Mouse (Mus musculus): ENCODE measurements around the gene Art2b. TPM values are rescaled to one million over a fixed set of nuclear protein-coding genes. Genes with fewer than 3 reads are reported as not detected.
"Not testable (repeated sequence)": the region's sequence is repeated elsewhere in the genome, so short reads cannot be mapped to it uniquely, and the experiment has no call there.

Gene Art2b
- not detected for total RNA-seq (2021)
- long read RNA-seq, experiment 1: 0 reads
- long read RNA-seq, experiment 2: 0 reads

DNA sequence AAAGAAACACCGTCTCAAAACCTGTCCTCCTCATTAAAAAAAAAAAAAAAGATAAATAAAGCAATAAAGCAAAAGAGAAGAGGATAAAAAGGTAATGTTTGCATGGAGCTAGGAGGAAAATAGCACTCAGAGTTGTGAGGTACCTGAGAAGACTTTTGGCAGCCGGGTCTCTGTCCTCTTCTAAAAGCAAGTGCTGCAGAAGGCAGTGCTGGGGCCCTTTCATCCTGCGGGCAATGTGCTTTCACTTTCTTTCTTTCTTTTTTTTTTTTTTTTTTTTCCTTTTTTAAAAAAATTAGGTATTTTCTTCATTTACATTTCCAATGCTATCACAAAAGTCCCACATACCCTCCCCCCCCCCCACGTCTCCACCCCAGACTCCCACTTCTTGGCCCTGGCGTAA lies at the start of gene Art2b:
TSS of gene Art2b (minus strand) at position 193 of the 400 bp plus-strand sequence.
- intact Hi-C loops (cut with DNase I): no loop called here
- no peak for DNase-seq

DNA sequence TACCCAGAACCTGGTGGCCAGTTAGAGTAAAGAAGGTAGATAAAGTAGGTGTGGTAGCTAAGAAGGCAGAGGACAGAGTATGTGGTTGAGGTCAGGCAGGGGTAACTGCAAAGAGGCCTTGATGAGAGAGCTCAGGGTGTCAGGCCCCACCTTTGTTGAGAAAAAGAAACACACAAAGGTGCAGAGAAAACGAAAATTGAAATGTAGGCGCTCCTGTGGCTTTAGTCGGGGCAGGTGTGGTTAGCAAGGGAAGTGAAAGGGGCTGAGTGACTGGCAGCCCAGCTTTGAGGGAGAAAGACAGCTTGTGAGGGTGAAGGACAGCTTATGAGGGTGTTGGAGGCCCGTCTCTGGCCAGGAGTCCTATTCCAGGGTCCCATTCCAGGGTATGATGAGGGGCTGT lies 49.1 kb upstream of the Art2b start:
- no peak for DNase-seq
- intact Hi-C loops (cut with DNase I): no loop called here

DNA sequence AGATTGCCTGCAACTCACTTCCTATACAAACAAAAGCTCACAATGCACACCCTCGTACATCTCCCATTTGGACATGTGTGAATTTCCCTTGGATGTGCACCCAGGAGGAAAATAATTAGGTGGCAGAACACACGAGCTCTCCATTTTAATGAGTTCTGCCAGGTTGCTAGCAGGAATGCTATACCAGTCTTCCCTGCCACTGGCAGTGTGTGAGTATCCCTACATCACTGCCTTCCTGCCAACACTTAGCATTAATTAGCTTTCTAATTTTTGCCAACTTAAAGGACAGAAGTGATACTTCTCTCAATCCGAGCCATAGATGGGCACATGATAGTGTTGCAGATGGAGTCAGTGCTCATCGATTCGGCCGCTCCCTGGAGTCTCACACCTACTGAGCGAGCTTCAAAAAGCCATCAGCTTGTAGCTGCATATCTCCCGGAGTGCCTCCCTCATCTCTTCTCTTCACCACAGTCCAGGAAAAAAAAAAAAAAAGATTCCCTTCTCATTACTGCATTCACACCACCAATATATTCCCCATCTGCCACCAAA lies 48.3 kb upstream of the Art2b start:
- intact Hi-C loops (cut with DNase I): no loop called here
- no peak for DNase-seq

DNA sequence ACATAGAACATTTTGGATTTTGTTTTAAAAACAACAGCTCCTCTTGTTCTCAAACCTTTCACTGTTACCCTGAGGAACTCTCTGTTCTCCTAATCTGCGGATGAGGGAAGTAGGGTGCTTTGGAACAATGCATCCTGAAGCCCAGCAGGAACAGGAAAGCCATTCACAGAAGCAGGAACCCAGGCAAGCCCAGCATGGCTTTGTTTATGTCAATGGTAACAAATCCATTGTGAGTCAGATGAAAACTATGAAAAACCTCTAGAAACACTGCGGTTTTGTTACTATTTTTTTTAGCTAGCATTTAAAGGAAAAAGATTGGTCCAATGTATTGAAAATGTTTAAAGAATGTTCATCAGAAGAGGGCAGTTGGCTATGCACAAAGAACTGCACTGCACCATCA lies 43.1 kb upstream of the Art2b start:
- DNase-seq: no peak
- intact Hi-C loops (cut with DNase I): no loop called here

DNA sequence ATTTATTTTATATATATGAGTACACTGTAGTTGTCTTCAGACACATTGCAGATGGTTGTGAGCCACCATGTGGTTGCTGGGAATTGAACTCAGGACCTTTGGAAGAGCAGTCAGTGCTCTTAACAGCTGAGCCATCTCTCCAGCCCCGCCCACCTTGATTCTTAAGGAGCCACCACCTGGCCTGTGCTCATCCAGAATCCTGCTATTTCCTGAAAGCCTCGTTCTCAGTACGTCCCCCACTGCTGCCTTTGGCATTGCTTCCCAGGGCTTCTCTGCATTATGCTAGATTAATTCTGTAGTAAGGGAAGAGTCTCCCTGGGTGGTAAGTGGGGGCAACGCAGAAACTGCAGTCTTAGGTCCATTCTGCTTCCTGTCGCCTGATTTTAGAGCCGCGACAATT lies 41.8 kb upstream of the Art2b start:
- intact Hi-C loops (cut with DNase I): not testable (repeated sequence)

DNA sequence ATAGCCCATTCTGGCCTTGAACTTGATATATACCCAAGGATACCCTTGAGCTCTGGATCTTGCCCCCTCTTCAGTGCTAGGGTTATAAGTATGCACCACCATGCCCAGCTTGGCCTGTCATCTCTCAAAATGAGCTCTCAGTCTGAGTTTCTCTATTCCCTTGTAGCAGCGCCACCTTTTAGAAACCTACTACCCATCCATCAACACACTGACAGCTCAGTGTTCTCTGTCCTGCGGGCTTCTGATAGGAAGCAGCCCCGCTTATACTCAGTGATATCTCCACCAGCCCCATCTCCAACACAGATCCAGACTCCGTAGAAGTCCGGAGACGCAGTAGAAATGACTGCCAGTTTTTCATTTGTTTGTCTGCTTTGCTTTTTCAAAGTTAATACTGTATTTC lies 38.9 kb upstream of the Art2b start:
- DNase-seq: no peak
- intact Hi-C loops (cut with DNase I): loop anchor here (5.0 kb wide), 1 partner anchor 212 kb away; the partner anchor contains the start of gene Gm45837

More for the DNA sequence above, 41.8 kb upstream of the Art2b start:
- not testable (repeated sequence) for DNase-seq

DNA sequence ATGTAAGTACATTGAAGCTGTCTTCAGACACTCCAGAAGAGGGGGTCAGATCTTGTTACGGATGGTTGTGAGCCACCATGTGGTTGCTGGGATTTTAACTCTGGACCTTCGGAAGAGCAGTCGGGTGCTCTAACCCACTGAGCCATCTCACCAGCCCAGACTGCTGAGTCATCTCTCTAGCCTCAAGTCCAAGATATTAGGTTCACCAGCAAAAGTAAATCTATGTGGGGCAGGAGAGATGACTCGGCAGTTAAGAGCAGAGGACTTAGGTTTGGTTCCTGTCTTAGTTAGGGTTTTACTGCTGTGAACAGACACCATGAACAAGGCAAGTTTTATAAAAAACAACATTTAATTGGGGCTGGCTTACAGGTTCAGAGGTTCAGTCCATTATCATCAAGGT lies 36.5 kb upstream of the Art2b start:
- not testable (repeated sequence) for DNase-seq
- intact Hi-C loops (cut with DNase I): loop anchor here (5.0 kb wide), 1 partner anchor 210 kb away; the partner anchor contains the start of gene Gm45837

DNA sequence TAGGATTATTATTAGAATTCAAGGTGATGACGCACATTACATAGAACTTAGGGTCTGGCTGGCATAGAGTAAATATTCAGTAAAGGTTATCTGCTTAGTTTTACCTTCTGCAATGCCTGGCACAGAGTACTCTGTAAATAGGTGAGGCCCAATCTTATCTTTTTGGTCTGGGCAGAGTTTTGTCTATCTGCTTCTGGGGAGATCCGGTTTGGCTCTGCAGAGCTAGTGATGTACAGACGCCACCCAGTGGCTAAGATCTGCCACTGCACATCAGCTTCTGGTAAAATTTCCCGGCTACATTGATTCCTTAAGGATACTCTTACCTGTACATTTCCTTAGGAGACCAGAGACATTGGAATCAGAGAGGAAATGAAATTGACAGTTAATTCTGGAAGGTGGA lies 35.0 kb upstream of the Art2b start:
- DNase-seq: no peak
- intact Hi-C loops (cut with DNase I): loop anchor here (5.0 kb wide), 1 partner anchor 208 kb away; the partner anchor contains the start of gene Gm45837

DNA sequence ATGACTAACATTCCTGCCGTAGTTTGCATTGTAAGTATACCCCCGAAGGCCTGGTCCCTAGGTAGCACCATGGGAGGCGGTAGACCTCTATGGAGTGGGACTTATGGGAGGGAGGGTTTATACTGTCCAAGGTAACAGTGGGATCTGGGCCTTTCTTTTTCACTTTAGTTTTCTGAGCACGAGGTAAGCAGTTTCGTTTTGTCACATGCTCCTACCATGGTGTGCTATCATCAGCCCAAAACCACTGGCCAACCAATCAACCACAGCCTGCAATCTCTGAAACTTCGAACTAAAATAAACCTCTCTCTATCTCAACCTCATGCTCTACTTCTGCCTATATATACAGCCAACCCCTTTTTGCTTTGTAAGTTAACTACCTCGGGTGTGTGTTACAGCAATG lies 32.9 kb upstream of the Art2b start:
- intact Hi-C loops (cut with DNase I): loop anchor here (5.0 kb wide), 1 partner anchor 191 kb away; no protein-coding TSS in a partner anchor
- DNase-seq: no peak

DNA sequence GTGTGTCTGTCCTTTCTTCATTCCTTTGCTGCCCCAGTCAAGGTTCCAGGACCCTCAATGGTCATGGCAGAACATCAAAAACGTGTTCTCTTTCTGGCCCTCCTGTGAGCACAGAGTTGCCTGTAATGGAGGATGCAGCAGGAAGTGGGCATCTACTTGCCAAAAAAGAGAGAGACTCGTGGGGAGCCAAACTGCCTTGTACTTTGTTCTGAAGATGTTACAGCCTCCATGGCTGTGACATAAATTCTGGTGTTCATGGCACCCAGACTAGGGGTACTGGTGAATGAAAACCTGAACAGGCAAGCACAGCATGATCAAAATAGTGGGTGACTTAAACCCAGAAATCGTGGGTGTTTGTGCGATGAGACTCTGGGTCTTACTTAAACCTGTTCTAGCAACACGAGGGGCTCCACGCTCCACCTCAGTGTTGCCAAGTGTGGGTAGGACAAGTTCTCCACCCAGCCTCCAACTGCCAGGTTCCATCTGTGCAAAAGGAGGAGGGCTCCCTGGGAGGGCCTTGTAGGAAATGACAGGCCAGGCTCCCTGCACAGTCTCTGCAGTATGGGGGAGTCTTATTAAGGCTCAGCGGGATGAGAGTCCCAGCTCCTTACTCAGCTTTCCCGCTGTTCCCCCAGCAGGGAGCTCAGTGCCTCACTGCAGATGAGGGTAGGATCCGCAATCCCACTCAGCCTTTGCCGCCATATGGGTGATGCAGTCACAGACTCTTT lies 32.2 kb upstream of the Art2b start:
- intact Hi-C loops (cut with DNase I): loop anchor here (5.0 kb wide), 1 partner anchor 190 kb away; no protein-coding TSS in a partner anchor
- DNase-seq: no peak

DNA sequence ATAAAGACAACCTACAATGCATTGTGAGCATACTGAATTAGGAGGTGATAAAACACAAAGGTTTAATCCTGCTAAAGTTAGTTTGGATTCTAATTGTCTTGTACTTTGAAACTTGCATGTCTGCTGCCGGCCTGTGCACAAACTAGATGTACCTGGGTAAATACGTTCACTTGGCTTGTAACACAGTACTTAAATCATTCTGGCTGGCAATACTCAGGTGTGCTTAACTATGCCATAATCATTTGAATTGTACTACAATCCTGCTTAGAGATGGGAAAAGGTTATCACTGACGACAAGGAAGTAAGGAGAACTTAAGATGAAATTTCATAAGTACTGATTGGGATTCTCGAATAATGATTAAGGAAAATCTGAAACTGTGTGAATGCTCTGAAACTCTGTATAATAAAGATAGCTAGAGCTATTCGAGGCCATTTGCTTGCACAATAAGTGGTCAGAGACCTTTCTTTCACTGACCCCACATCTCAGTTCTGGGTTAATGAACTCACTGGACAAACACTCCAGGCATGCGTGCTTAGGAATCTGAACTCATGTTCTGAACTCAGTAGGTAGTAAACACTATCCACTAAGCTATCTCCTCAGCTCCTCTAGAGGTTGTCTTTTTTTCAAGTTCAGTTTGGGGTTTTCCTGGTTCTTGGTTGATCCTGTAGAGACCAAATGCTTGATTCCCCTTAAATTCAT lies 30.9 kb upstream of the Art2b start:
- no peak for DNase-seq
- intact Hi-C loops (cut with DNase I): loop anchor here (5.0 kb wide), 1 partner anchor 189 kb away; no protein-coding TSS in a partner anchor

DNA sequence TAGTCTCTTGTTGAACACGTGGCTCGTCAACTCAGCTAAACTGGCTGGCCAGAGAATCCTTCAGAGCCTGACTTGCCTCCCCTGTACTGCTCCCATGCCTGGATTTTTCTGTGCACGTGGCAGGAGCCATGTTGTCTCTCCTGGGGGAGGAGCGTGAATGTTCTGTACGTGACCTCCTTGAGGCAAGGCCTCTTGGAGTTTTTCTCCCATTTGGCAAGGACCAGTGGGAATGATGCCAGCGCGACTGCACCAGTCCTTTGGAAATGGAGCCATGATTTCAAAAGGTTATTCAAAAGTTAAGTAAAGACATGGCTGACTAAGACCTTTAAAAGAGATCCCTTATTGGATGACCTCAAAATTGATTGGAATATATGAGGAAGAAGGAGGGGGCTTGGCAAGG lies 30.0 kb upstream of the Art2b start:
- no peak for DNase-seq
- intact Hi-C loops (cut with DNase I): loop anchor here (5.0 kb wide), 1 partner anchor 188 kb away; no protein-coding TSS in a partner anchor

DNA sequence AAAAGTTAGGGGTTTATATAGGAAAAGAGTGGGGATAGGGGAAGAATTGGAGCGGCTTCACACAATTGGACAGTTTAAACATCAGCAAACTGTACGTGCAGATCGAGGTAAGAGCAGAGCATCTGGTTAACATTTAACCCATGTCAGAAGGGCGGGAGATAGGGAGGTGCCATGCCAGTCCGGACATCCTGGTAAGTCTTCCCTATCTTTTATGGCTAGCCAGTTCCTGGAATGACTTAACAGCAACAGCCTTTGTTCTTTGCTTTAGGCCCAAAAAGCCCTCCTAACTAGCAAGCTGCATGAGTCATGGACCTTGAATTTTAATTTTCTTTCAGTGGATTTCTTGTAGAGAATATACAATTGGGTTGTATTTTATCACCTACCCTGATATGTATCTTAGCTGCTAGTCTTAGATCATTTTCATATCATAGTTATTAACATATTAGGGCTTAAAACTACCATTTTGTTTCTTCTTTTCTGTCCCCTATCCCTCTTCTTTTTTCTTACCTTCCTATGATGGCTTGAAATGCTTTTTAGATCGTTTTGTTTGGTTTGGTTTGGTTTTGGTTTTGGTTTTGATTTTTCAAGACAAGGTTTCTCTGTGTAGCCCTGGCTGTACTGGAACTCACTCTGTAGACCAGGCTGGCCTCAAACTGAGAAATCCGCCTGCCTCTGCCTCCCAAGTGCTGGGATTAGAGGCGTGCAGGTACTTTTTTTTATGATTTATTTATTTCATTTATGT lies 27.6 kb upstream of the Art2b start:
- intact Hi-C loops (cut with DNase I); DNase-seq: not testable (repeated sequence)

DNA sequence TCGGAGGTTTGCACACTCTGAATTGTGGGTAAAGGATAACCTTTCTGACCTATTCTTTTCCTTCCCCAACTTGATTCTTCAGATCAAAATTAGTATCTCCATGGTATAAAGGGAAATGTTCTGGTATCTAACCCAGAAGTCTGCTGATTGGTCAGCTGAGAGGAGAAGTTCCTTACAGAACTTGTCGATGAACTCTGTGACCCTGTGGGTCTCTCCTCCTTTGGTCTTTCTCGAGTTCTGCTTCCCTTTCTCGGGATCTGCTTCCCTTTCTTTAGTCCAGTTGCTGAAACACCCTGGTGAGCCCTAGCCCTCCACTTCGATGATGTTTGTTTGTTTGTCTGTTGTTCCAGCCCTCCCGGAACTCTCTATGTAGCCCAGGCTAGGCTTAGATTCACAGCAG lies 22.4 kb upstream of the Art2b start:
- intact Hi-C loops (cut with DNase I): no loop called here
- DNase-seq: no peak

DNA sequence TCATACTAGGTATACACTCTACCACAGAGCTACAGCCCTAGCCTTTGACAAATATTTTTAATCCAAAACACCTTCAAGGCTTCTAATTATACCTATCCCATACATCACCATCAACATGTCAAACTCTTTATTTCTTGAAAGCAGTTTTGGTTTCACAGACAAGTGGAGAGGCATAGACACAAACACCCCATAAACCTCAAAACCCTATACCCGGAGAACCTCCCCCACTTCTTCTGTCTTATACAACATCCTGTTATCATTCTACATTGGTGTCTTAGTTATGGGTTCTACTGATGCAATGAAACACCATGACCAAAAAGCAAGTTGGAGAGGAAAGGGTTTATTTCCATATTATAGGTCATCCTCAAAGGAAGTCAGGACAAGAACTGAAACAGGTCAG lies 15.0 kb upstream of the Art2b start:
- DNase-seq: no peak
- intact Hi-C loops (cut with DNase I): no loop called here

DNA sequence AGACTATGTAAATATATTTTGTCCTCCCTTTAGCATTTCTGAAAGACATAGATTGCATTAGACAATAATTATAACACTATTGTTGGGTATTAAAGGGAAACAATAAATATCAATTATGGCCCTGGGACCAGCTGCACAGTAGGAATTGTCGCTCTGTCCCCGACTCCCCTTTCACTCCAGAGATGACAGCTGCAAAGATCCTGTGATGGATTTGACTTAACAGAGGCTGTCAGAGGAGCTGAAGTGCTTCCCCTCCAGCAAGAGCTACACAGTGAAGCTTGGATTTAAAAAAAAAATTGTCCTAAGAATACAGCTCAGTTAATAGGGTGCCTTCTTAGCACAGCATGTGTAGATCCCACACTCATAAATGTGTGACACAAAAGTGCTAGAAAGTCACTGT lies 13.1 kb upstream of the Art2b start:
- intact Hi-C loops (cut with DNase I): no loop called here
- DNase-seq: no peak

DNA sequence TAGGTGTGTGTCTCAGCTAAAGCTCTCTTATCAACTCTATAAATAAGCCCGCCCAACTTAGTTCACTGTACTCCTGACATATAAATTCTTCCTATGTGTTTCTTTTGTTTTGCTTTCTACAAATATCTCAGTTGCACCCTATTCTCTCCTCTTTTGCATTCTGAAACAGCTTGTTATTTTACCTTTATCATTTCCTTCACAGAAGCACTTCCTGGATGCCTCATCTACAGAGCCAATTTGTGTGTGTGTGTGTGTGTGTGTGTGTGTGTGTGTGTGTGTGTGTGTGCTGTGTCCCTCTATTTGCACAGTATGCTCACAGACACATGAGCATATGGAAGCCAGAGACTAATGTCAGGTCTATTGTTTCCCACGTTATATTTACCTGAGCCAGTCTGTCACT lies 9.6 kb upstream of the Art2b start:
- DNase-seq: no peak
- intact Hi-C loops (cut with DNase I): no loop called here

DNA sequence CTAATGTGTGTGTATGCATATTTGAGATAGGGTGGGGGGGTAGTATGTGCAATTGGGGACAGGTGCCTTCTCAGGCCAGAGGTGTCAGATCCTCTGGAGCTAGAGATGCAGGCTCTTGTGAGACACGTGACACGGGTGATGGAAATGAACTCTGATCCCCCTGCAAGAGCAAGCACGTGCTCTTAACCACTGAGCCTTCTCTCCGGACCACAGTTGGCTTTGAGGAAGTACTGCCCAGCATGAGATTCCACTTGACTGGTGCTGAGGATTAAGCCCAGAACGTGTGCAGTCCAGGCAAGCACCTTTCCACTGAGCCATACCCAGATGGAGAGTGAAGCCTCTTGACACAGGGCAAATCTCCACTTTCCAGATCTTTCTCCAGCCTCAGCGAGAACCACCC lies 1.1 kb downstream of the Art2b start:
- intact Hi-C loops (cut with DNase I): not testable (repeated sequence)

DNA sequence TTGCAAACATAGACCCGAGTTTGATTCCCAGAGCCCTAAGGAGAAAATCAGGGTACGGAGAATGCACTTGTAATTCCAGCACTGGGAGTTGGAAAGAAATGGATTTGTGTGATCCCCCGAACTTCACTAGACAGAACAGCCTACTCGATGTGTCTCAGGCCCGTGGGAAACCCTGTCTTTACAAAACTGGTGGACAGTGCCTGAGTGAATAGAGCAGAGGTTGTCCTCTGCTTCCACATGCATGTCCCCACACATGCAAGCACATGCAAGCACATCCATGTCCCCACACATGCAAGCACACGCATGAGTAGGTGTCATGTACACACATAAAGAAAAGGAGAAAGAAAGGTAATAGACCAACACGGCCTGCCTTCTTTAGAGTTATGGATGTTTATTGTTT lies 3.4 kb downstream of the Art2b start:
- intact Hi-C loops (cut with DNase I): no loop called here
- DNase-seq: no peak

More for the DNA sequence above, 1.1 kb downstream of the Art2b start:
- DNase-seq: not testable (repeated sequence)

DNA sequence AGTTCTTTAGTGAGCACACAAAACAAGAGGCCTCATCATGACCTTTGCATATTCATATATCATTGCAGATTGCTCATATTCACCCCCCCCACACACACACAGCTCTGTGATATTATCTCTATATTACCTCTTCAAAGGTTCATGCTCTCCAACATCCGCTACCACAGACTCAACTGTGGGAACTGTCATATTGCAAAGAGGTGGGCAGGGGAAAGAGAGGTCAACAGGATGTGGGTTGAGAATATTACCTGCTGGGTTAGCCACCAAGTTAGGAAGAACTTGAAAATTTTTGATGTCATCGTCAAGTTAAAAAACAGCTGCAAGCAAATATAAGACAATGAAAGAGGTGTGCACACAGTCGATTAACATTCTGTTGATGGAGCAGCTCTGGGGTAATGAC lies 4.5 kb downstream of the Art2b start:
- not testable (repeated sequence) for DNase-seq

DNA sequence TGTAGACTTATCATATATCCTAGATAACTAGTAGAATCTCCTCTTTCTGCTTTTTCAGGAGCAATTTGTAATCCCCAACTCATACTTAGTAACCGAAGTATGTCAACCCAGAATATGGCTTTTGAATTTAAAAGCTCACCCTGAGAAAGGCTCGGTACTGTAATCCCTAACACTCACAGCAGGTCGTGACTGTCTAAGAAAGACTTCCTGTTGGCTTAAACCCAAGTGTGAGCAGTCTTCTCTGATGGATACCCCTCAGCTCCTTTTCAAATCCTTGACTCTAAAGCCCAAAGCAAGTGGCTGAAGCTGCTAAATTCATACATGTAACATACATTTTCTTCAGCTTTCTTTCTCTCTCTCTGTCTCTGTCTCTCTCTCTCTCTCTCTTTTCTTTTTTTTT lies 11.0 kb downstream of the Art2b start:
- DNase-seq: no peak
- intact Hi-C loops (cut with DNase I): no loop called here

More for the DNA sequence above, 4.5 kb downstream of the Art2b start:
- intact Hi-C loops (cut with DNase I): not testable (repeated sequence)

Data from gastrocnemius, postnatal 36 days (tissue).